Mouse (Mus musculus) small intestine, adult 2 months (tissue): ENCODE data around the gene Frmd8. TPM values are rescaled to one million over a fixed set of nuclear protein-coding genes. Genes with fewer than 3 reads are reported as not detected.

ENCODE experiments used
- H3K27ac ChIP-seq: fragments of 200-500 bp; 2 replicates; pipeline ENCODE4 v1.5.1; 2012; ENCODE audit warnings: low read depth, low read length, control low read depth, inconsistent platforms; ENCODE audit not compliant: insufficient read depth
- H3K27me3 ChIP-seq: fragments of 200-500 bp; 2 replicates; pipeline ENCODE4 v1.6.1; 2012; ENCODE audit warnings: mild to moderate bottlenecking, moderate library complexity, low read length, inconsistent platforms; ENCODE audit not compliant: control insufficient read depth, insufficient read depth
- H3K36me3 ChIP-seq: fragments of 200-500 bp; 2 replicates; pipeline ENCODE4 v1.6.1; 2012; ENCODE audit warnings: mild to moderate bottlenecking, low read length, control low read depth, inconsistent platforms; ENCODE audit not compliant: control insufficient read depth, insufficient read depth
- H3K4me1 ChIP-seq: fragments of 200-500 bp; 2 replicates; pipeline ENCODE4 v1.6.1; 2012; ENCODE audit warnings: low read length, inconsistent platforms, mixed read lengths; ENCODE audit not compliant: control insufficient read depth, insufficient read depth, insufficient read length
- H3K4me3 ChIP-seq: fragments of 200-500 bp; 2 replicates; pipeline ENCODE4 v1.5.1; 2012; ENCODE audit warnings: low read depth, mild to moderate bottlenecking, control low read depth, inconsistent platforms, low read length, moderate library complexity
- CTCF ChIP-seq: fragments of 200-500 bp; IDR thresholded peaks from 2 replicates; pipeline ENCODE4 v1.5.1; 2012; ENCODE audit warnings: low read depth, mild to moderate bottlenecking, control low read depth, inconsistent platforms, low read length, moderate library complexity, mixed read lengths; ENCODE audit not compliant: insufficient replicate concordance, insufficient read length; ENCODE audit errors: extremely low read depth
- POLR2A ChIP-seq: fragments of 200-500 bp; IDR thresholded peaks from 2 replicates; pipeline ENCODE4 v1.6.1; 2012; ENCODE audit warnings: low read depth, mild to moderate bottlenecking, control low read depth, inconsistent platforms, low read length, moderate library complexity
- WGBS: fragments of 180-500 bp; shearing (Covaris S2); methylation state at CpG from one replicate; pipeline ENCODE4 v1.1.7; 2018; 5-methylcytosine and 5-hydroxymethylcytosine counted together
- polyA plus RNA-seq: library from polyadenylated mRNA; depleted of rRNA; stranded (reverse); fragments of >200 nt; gene quantifications from 2 replicates; pipeline ENCODE4 v1.2.3, GENCODE M21; 2012

The Frmd8 gene
- polyA plus RNA-seq, 1 experiment, result 62.1 TPM

DNA sequence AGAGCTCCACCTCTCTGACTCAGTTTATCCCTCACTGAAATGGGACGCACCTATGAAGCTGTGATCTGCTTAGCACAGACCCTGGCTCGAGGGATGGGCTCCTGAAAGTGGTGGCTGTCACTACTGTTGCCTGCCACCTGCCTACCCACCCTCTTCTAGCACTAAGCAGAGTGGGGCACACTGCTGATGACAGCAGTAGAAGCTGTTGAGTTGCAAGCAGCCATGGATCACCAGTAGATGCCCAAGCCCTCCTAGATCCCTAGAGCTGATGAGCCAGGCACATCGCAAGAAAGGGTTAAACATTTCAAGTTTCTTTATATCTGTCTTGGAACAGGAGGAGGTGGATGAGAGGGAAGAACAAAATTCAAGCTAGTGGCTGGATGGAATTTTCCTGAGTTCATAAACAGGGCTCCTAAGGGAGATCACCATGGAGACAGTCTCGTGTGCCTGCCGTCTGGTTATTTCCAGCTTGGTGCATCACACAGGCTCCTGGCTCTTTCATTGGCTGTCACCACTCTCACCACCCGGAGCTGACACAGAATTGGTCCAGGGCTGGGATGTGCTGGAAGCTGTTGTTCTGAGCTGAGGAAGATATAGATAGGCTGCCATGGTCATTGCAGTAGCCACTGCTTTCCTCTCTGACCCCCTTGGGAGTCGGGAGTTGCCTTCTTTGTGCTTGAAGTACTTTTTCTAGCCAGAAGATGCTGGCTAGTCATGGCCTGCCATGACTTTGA is 63.1 kb downstream of the Frmd8 start:
- WGBS, result 72% methylated on average over 7 of the region's 7 CpGs
- no peaks in the 10 kb centered on the region for H3K27me3 ChIP-seq
- H3K36me3 ChIP-seq, result no peaks in the 10 kb centered on the region
- TF ChIP-seq CTCF (no peak), POLR2A (no peak)
- H3K27ac ChIP-seq, result peak overlapping the region; percentile 82
- H3K4me3 ChIP-seq, result no peak overlapping the region
- peaks cover 43% of the 10 kb centered on the region for H3K4me1 ChIP-seq

DNA sequence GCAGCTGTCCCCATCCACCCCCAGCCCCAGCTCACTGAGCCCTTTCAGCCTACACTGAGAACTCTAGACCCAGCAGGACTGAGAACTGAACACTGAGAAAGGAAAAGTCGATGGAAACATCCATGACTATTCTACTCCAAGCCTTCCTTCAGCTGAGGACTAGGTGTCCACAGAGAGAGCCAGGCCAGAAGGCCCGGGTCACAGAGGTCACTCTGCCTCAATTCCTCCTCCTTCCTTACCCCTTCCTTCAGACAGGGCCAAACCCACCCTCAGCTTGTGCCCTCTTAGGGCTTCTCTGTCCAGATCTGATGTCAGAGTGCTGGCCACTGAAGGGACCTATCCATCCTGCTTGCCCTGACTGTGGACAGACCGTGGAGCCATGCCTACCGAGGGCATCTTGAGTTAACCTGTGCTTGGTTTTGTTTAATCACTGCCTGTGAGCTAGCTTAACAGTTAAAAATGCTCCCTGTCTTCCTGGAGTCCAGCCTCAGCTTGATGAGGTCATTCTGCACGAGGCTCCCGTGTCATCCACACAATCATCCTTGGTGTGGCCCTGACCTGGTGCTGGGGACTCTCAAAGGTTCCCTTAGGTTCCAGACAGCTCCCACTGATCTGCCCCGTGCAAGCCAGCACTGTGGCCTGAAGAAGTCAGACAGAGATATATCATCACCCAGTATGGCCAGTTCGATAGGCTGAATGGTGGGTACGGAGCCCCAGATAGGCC is 64.1 kb downstream of the Frmd8 start:
- Histone ChIP-seq H3K27me3 (no peaks in the 10 kb centered on the region), H3K36me3 (no peaks in the 10 kb centered on the region), H3K27ac (peak overlapping the region; percentile 70), H3K4me3 (no peak overlapping the region), H3K4me1 (peaks cover 41% of the 10 kb centered on the region)
- TF ChIP-seq POLR2A (no peak), CTCF (no peak)
- WGBS, result 68% methylated on average over 9 of the region's 9 CpGs

DNA sequence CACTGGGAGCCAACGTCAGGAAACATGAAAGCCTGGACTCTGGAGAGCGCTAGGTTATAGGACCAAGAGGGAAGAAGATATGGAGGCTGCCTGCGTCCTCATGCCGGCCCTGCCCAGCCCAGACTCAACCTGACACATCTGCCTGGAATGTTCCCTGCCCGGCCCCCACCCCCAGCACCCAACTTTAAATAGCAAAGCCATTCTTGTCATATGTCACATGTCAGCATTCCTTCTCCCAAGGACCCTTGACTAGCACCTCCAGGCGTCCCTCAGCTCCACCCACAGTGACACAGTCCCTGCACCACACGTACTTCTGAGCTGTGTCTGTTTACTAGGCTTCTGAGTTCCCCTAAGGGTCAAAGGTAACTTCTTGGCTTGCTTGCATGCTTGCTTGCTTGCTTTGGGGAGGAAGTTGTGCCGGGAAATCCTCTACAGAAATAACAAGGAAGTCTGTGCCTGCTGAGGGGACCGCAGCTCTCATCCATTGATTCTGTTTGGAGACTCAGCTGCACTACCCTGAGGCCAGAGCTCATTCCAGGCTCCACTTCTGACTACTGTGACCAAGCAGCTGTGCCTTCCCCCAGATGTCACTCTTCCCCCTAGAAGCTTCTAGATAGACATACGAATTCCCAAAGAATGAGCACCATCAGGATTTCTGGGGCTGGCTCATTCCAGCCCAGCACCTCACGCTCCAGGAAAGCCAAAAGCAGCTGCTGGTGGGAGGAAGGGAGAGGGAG is 64.8 kb downstream of the Frmd8 start:
- Histone ChIP-seq H3K27ac (peak overlapping the region; percentile 70), H3K4me1 (peaks cover 39% of the 10 kb centered on the region), H3K4me3 (no peak overlapping the region), H3K27me3 (no peaks in the 10 kb centered on the region), H3K36me3 (no peaks in the 10 kb centered on the region)
- TF ChIP-seq CTCF (0 out of 2 replicates have a peak, but pooled peaks have one; percentile 2), POLR2A (0 out of 2 replicates have a peak, but pooled peaks have one; percentile 11)
- WGBS, result 14% methylated on average over 11 of the region's 11 CpGs

DNA sequence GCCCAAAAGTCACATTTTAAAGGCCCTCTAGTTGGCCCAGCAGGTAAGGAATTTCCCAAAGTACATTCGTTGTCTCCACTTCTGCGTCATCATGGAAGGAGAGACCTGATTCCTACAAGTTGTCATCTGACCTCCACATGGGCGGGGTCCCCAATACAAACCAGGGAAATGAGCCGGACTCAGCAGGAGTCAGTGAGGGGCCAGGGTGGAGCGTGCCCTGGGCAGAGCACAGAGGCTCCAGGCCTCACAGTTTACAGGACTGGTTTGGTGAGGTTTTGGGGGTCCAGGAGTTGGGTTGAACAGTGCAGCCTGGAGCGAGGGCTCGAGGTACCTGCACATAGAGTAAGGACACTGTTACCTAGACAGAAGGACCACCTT is 65.4 kb downstream of the Frmd8 start:
- Histone ChIP-seq H3K4me3 (no peak overlapping the region), H3K27me3 (no peaks in the 10 kb centered on the region), H3K36me3 (no peaks in the 10 kb centered on the region), H3K4me1 (peaks cover 37% of the 10 kb centered on the region), H3K27ac (peak overlapping the region; percentile 70)
- no peak for TF ChIP-seq POLR2A
- no peak for TF ChIP-seq CTCF
- WGBS, result 54% methylated on average over 7 of the region's 7 CpGs

- TF ChIP-seq CTCF (no peak), POLR2A (no peak)
- WGBS, result 71% methylated on average over 14 of the region's 14 CpGs
- H3K27me3 ChIP-seq, result no peaks in the 10 kb centered on the region
- peak overlapping the region; percentile 70 for H3K27ac ChIP-seq
- H3K4me3 ChIP-seq, result no peak overlapping the region
- peaks cover 36% of the 10 kb centered on the region for H3K4me1 ChIP-seq
- no peaks in the 10 kb centered on the region for H3K36me3 ChIP-seq
Observed at GRCm38 (mm10) chr19:5808955-5809711, 65.9 kb downstream of the Frmd8 start.

- no peaks in the 10 kb centered on the region for H3K27me3 ChIP-seq
- H3K27ac ChIP-seq, result no peak overlapping the region
- H3K4me3 ChIP-seq, result no peak overlapping the region
- no peaks in the 10 kb centered on the region for H3K36me3 ChIP-seq
- peaks cover 38% of the 10 kb centered on the region for H3K4me1 ChIP-seq
- TF ChIP-seq CTCF (no peak), POLR2A (no peak)
- WGBS, result 84% methylated on average over 3 of the region's 3 CpGs
Observed at GRCm38 (mm10) chr19:5807740-5808139, 67.3 kb downstream of the Frmd8 start.
